Mouse (Mus musculus) hindbrain, embryonic 12.5 days (tissue): ENCODE results near the gene Ufc1. TPM values are rescaled to one million over a fixed set of nuclear protein-coding genes. Genes with fewer than 3 reads are reported as not detected.
"Not testable (repeated sequence)": the region's sequence is repeated elsewhere in the genome, so short reads cannot be mapped to it uniquely, and the experiment has no call there.

ENCODE experiments used
- ATAC-seq: fragments of 200-750 bp; cut with Nextera tagmentation; 2 replicates; pipeline ENCODE4 v1.8.0; 2017; ENCODE audit warnings: moderate TSS enrichment; ENCODE audit not compliant: low FRiP score
- H3K27ac ChIP-seq: fragments of 300-500 bp; sonication (generic); 2 replicates; pipeline ENCODE4 v1.5.1; 2016; ENCODE audit warnings: mild to moderate bottlenecking
- H3K27me3 ChIP-seq: fragments of 300-500 bp; sonication (generic); 2 replicates; pipeline ENCODE4 v1.6.1; 2016; ENCODE audit warnings: mild to moderate bottlenecking
- H3K36me3 ChIP-seq: fragments of 300-500 bp; sonication (generic); 2 replicates; pipeline ENCODE4 v1.6.1; 2016; ENCODE audit warnings: mild to moderate bottlenecking
- H3K4me1 ChIP-seq: fragments of 300-500 bp; sonication (generic); 2 replicates; pipeline ENCODE4 v1.6.1; 2016
- H3K4me2 ChIP-seq: fragments of 300-500 bp; sonication (generic); replicated peaks from 2 replicates; pipeline ENCODE4 v1.6.1; 2016; ENCODE audit warnings: mild to moderate bottlenecking
- H3K4me3 ChIP-seq: fragments of 300-500 bp; sonication (generic); 2 replicates; pipeline ENCODE4 v1.5.1; 2016; ENCODE audit warnings: mild to moderate bottlenecking
- H3K9ac ChIP-seq: fragments of 300-500 bp; sonication (generic); 2 replicates; pipeline ENCODE4 v1.6.1; 2016; ENCODE audit warnings: mild to moderate bottlenecking, moderate library complexity
- H3K9me3 ChIP-seq: fragments of 300-500 bp; sonication (generic); replicated peaks from 2 replicates; pipeline ENCODE4 v1.6.1; 2016; ENCODE audit warnings: mild to moderate bottlenecking
- WGBS: fragments of 180-500 bp; shearing (Covaris S2); methylation state at CpG from one replicate; pipeline ENCODE4 v1.1.7; 2016; 5-methylcytosine and 5-hydroxymethylcytosine counted together
- polyA plus RNA-seq: library from polyadenylated mRNA; unstranded; fragments of >200 nt; fragmentation: Nextera tagmentation; extraction: Ambion mirVana; gene quantifications from 2 replicates; pipeline ENCODE4 v1.2.1, GENCODE M21; 2016

Gene Ufc1
- polyA plus RNA-seq, 1 experiment from 2014 or later = 106 TPM

- peaks cover 55% of the 10 kb centered on the region for H3K4me1 ChIP-seq
- no peak overlapping the region for H3K9ac ChIP-seq
- H3K27ac ChIP-seq = peak overlapping the region; percentile 83
- H3K9me3 ChIP-seq = no peaks in the 10 kb centered on the region
- H3K36me3 ChIP-seq = peaks cover 10% of the 10 kb centered on the region; the same call in 1 of the 2 replicates
- no peaks in the 10 kb centered on the region for H3K27me3 ChIP-seq
- no peak overlapping the region for H3K4me2 ChIP-seq
- H3K4me3 ChIP-seq = no peak overlapping the region
- ATAC-seq = 0 out of 2 replicates have a peak, but pooled peaks have one; percentile 5
- WGBS = 31% methylated on average over 3 of the region's 3 CpGs
These were observed 46.2 kb downstream of the Ufc1 start for GRCm38 (mm10) chr1:171248386-171249226.

- peaks cover 55% of the 10 kb centered on the region for H3K4me1 ChIP-seq
- WGBS = 21% methylated on average over 4 of the region's 4 CpGs
These were observed 46.9 kb downstream of the Ufc1 start for GRCm38 (mm10) chr1:171247916-171248315.

GRCm38 (mm10) chr1:171247453-171247841 is 47.4 kb downstream of the Ufc1 start:
- Histone ChIP-seq H3K4me3 (peak overlapping the region; percentile 79), H3K36me3 (peaks cover 22% of the 10 kb centered on the region), H3K4me1 (peaks cover 53% of the 10 kb centered on the region), H3K27ac (peak overlapping the region; percentile 83), H3K4me2 (peak overlapping the region; percentile 87), H3K9me3 (no peaks in the 10 kb centered on the region), H3K9ac (peak overlapping the region; percentile 49), H3K27me3 (no peaks in the 10 kb centered on the region)
- WGBS = 14% methylated on average over 13 of the region's 13 CpGs
- ATAC-seq = peak; percentile 4

More at GRCm38 (mm10) chr1:171247916-171248315, 46.9 kb downstream of the Ufc1 start:
- no peak for ATAC-seq
- H3K9me3 ChIP-seq = no peaks in the 10 kb centered on the region
- H3K4me2 ChIP-seq = peak overlapping the region; percentile 87
- no peaks in the 10 kb centered on the region for H3K27me3 ChIP-seq
- no peak overlapping the region for H3K9ac ChIP-seq
- H3K27ac ChIP-seq = peak overlapping the region; percentile 83
- peaks cover 17% of the 10 kb centered on the region for H3K36me3 ChIP-seq
- H3K4me3 ChIP-seq = 0 out of 2 replicates have a peak overlapping the region, but pooled peaks have one; percentile 79

- ATAC-seq = peak; percentile 91
- Histone ChIP-seq H3K9me3 (no peaks in the 10 kb centered on the region), H3K4me1 (peaks cover 47% of the 10 kb centered on the region), H3K4me2 (peak overlapping the region; percentile 87), H3K27ac (peak overlapping the region; percentile 83), H3K9ac (peak overlapping the region; percentile 95), H3K4me3 (peak overlapping the region; percentile 79), H3K27me3 (no peaks in the 10 kb centered on the region), H3K36me3 (peaks cover 25% of the 10 kb centered on the region)
- WGBS = under 1% methylated on average over 41 of the region's 41 CpGs
These were observed 47.9 kb downstream of the Ufc1 start for GRCm38 (mm10) chr1:171246709-171247452.

- no peak for ATAC-seq
- Histone ChIP-seq H3K9ac (no peak overlapping the region), H3K27me3 (no peaks in the 10 kb centered on the region), H3K4me1 (peaks cover 32% of the 10 kb centered on the region), H3K4me2 (0 out of 2 replicates have a peak overlapping the region, but pooled peaks have one; percentile 87), H3K36me3 (peaks cover 40% of the 10 kb centered on the region), H3K27ac (no peak overlapping the region), H3K9me3 (no peaks in the 10 kb centered on the region), H3K4me3 (no peak overlapping the region)
- 91% methylated on average over 8 of the region's 8 CpGs for WGBS
These were observed 49.5 kb downstream of the Ufc1 start for GRCm38 (mm10) chr1:171245353-171245752.

GRCm38 (mm10) chr1:171241952-171242351 is 52.9 kb downstream of the Ufc1 start:
- not testable (repeated sequence) for H3K4me3 ChIP-seq, H3K4me2 ChIP-seq, ATAC-seq, H3K27ac ChIP-seq, H3K9ac ChIP-seq, H3K9me3 ChIP-seq, H3K27me3 ChIP-seq
- peaks cover 69% of the 10 kb centered on the region for H3K36me3 ChIP-seq
- 85% methylated on average over 12 of the region's 12 CpGs for WGBS
- peaks cover 10% of the 10 kb centered on the region for H3K4me1 ChIP-seq

GRCm38 (mm10) chr1:171240911-171241310 is 53.9 kb downstream of the Ufc1 start:
- no peak for ATAC-seq
- H3K9ac ChIP-seq = no peak overlapping the region
- 89% methylated on average over 10 of the region's 10 CpGs for WGBS

GRCm38 (mm10) chr1:171239992-171240744 is 54.7 kb downstream of the Ufc1 start:
- Histone ChIP-seq H3K9ac (no peak overlapping the region), H3K36me3 (peaks cover 87% of the 10 kb centered on the region), H3K9me3 (no peaks in the 10 kb centered on the region), H3K4me1 (no peaks in the 10 kb centered on the region), H3K4me3 (no peak overlapping the region), H3K27ac (no peak overlapping the region), H3K4me2 (no peak overlapping the region), H3K27me3 (no peaks in the 10 kb centered on the region)
- WGBS = 77% methylated on average over 15 of the region's 15 CpGs
- ATAC-seq = no peak

More at GRCm38 (mm10) chr1:171240911-171241310, 53.9 kb downstream of the Ufc1 start:
- Histone ChIP-seq H3K36me3 (peaks cover 79% of the 10 kb centered on the region), H3K4me2 (no peak overlapping the region), H3K27ac (no peak overlapping the region), H3K9me3 (no peaks in the 10 kb centered on the region), H3K27me3 (no peaks in the 10 kb centered on the region), H3K4me1 (peaks cover 5% of the 10 kb centered on the region), H3K4me3 (no peak overlapping the region)

Other genes starting within 250 kb of the Ufc1 start
- 7.2 and 9.1 TPM in 2 replicates for gene Fcgr3, start 230.1 kb downstream of the Ufc1 start, polyA plus RNA-seq
- gene Cfap126, start 181.1 kb downstream of the Ufc1 start, polyA plus RNA-seq = 9.8 and 14.1 TPM in 2 replicates
- gene Sdhc, start 144.4 kb downstream of the Ufc1 start, polyA plus RNA-seq = 214 and 218 TPM in 2 replicates
- 2.4 and 4.2 TPM in 2 replicates for gene Mpz, start 144.3 kb downstream of the Ufc1 start, polyA plus RNA-seq
- 22.8 and 28.7 TPM in 2 replicates for gene Pcp4l1, start 98.8 kb downstream of the Ufc1 start, polyA plus RNA-seq
- 0.15 and 0.39 TPM in 2 replicates for gene Nr1i3, start 81.1 kb downstream of the Ufc1 start, polyA plus RNA-seq
- 28.1 and 31.9 TPM in 2 replicates for gene Tomm40l, start 72.5 kb downstream of the Ufc1 start, polyA plus RNA-seq
- gene Apoa2, start 70.0 kb downstream of the Ufc1 start, polyA plus RNA-seq = 2.7 and 4.2 TPM in 2 replicates
- 22.1 and 24.1 TPM in 2 replicates for gene Fcer1g, start 60.7 kb downstream of the Ufc1 start, polyA plus RNA-seq
- 8.5 and 10.6 TPM in 2 replicates for gene Adamts4, start 44.6 kb downstream of the Ufc1 start, polyA plus RNA-seq
- gene Ndufs2, start 43.6 kb downstream of the Ufc1 start, polyA plus RNA-seq = 209 and 227 TPM in 2 replicates
- gene B4galt3, start 24.7 kb downstream of the Ufc1 start, polyA plus RNA-seq = 83.6 and 85.6 TPM in 2 replicates
- 60.5 and 60.9 TPM in 2 replicates for gene Ppox, start 13.8 kb downstream of the Ufc1 start, polyA plus RNA-seq
- 114 and 117 TPM in 2 replicates for gene Usp21, start 7.0 kb downstream of the Ufc1 start, polyA plus RNA-seq
- gene Dedd, start 34.1 kb upstream of the Ufc1 start, polyA plus RNA-seq = 54.6 and 58.9 TPM in 2 replicates
- 47.4 and 48.1 TPM in 2 replicates for gene Nit1, start 50.6 kb upstream of the Ufc1 start, polyA plus RNA-seq
- gene Pfdn2, start 50.6 kb upstream of the Ufc1 start, polyA plus RNA-seq = 134 and 149 TPM in 2 replicates
- gene Klhdc9, start 65.8 kb upstream of the Ufc1 start, polyA plus RNA-seq = 2.0 and 3.6 TPM in 2 replicates
- 1.6 and 1.7 TPM in 2 replicates for gene Nectin4, start 75.1 kb upstream of the Ufc1 start, polyA plus RNA-seq
- 0.83 and 0.98 TPM in 2 replicates for gene Arhgap30, start 93.9 kb upstream of the Ufc1 start, polyA plus RNA-seq
- gene Usf1, start 116.3 kb upstream of the Ufc1 start, polyA plus RNA-seq = 175 and 182 TPM in 2 replicates
- 8.1 and 9.4 TPM in 2 replicates for gene Tstd1, start 123.8 kb upstream of the Ufc1 start, polyA plus RNA-seq
- 14.5 and 18.6 TPM in 2 replicates for gene F11r, start 142.5 kb upstream of the Ufc1 start, polyA plus RNA-seq
- gene Alyref2, start 208.5 kb upstream of the Ufc1 start, polyA plus RNA-seq = 21.0 and 26.1 TPM in 2 replicates
- gene Itln1, start 240.3 kb upstream of the Ufc1 start, polyA plus RNA-seq = not detected in 2 replicates